Mouse (Mus musculus) kidney, adult 18-20 months (tissue): Measurements from ENCODE around the gene Cbr4.

ENCODE experiments used
- DNase-seq: peaks from one replicate; pipeline ENCODE4 v3.0.0; 2021

Gene Cbr4

DNA sequence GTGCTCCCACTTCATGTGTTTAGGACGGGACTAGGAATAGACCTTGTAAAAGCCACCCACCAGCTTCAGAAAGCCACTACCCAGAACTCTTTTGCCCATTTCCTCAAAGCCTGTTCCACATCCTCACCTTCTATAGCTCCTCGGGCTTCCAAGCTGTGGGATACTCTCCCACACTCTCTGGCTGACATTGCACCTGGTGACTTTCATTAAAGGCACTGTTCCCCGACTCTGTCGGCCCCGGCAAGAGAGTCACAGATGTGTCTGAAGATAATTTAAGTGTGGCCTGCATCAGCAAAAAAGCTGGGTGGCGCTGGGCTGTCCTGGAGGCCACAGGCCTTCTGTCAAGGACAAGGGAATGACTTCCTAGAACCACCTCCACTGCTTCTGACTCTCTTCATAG is 64.7 kb downstream of the Cbr4 start:
- no peak for DNase-seq

DNA sequence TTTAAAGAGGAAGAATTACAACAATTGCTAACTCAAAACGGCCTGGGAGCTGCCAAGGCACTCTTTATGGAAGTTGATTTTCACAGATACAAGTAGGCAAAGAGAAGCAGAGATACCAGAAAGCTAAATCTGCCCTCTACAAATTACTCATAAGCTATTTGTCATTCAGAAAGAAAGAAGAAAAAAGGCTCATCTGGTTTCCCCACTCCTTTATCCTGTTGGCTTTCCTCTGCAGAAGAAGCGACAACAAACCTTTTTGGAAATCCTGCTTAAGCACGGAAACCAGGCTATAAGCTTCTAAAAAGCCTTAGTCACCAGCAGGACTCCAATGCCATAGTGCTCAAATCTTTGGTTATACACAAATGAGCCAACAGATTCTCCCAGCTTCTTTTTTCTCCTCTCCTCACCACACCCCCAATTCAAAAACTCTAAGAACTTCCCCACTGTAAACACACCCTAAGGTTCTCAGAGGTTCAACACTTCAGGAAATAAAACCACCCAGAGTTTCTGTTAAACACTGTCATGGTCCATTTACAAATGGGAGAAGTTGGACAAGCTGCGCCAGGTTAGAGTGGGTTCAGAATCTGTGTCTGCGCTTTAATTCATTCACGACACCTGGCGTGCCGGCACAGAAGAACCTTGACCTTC is 65.3 kb downstream of the Cbr4 start:
- DNase-seq: no peak

DNA sequence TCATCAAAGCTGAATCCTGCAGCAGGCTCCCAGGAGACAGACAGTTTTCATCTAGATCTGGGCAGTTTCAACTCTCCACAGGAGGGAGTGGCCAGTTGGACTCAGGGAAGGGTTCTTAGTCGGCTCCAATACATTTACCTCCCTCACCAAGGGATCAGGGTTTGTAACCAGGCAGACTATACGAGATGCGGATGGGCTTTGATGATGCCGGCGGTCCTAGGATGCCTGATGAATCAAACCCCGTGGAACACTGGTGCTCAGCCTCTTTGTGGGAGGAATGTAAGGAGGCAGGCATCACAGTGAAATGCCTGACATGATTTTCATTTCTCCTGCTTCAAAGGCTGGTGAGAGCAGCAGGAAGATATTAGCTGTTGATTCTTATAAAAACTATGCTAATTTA is 67.8 kb downstream of the Cbr4 start:
- no peak for DNase-seq

DNA sequence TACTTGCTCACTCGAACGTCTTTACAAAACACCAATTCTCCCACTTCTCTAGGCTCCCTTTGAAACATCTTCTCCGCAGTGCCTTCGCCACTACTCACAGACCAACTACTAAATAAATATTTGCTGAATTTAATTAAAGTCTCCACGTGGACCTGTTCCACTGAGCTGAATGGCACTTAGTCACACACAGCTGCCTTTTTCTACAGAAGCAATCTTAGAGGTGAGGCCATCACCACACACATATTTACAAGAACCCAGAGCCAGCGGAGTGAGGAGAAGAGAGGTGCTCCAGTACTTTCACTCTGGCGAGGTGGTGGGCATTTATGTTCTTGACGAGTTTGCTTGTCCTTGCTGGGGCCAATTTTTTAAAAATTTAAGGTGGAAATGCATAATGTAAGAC is 68.7 kb downstream of the Cbr4 start:
- DNase-seq: no peak
